Mouse (Mus musculus) myocyte (in vitro differentiated cells): Measurements from ENCODE around the gene Plce1. TPM values are rescaled to one million over a fixed set of nuclear protein-coding genes. Genes with fewer than 3 reads are reported as not detected.

ENCODE experiments used
- H3K27me3 ChIP-seq: one replicate; pipeline ENCODE4 v1.6.1; 2011; ENCODE audit not compliant: control insufficient read depth, insufficient read depth, insufficient read length
- H3K36me3 ChIP-seq: one replicate; pipeline ENCODE4 v1.6.1; 2011; ENCODE audit not compliant: control insufficient read depth, insufficient read depth
- H3K4me2 ChIP-seq: one replicate; pipeline ENCODE4 v1.6.1; 2011; ENCODE audit warnings: low read depth, control low read depth
- H3K4me3 ChIP-seq: one replicate; pipeline ENCODE4 v1.5.1; 2011; ENCODE audit warnings: mild to moderate bottlenecking, control low read depth, moderate library complexity
- H3K79me2 ChIP-seq: one replicate; pipeline ENCODE4 v1.6.1; 2011; ENCODE audit not compliant: control insufficient read depth, insufficient read depth
- H3ac ChIP-seq: one replicate; pipeline ENCODE4 v1.6.1; 2011; ENCODE audit not compliant: control insufficient read depth, insufficient read length
- CEBPB ChIP-seq: IDR thresholded peaks from 2 replicates; pipeline ENCODE4 v1.6.1; 2011; ENCODE audit warnings: mild to moderate bottlenecking, moderate library complexity; ENCODE audit not compliant: poor library complexity, insufficient read depth, severe bottlenecking
- E2F4 ChIP-seq: IDR thresholded peaks from one replicate; pipeline ENCODE4 v1.6.1; 2011; ENCODE audit warnings: mild to moderate bottlenecking, control low read depth, moderate library complexity; ENCODE audit not compliant: insufficient read depth
- MAX ChIP-seq: IDR thresholded peaks from one replicate; pipeline ENCODE4 v1.6.1; 2011; ENCODE audit warnings: low read depth, mild to moderate bottlenecking, control low read depth
- MYOD1 ChIP-seq, 3 experiments: IDR thresholded peaks; one replicate each; pipeline ENCODE4 v1.6.1; 2011; ENCODE audit warnings: control low read depth in 2 of 3, low read depth in 2 of 3, mild to moderate bottlenecking in 2 of 3, moderate library complexity in 1 of 3; ENCODE audit not compliant: insufficient read length in 2 of 3, control insufficient read depth in 1 of 3
- MYOG ChIP-seq, 3 experiments: IDR thresholded peaks; one replicate each; pipeline ENCODE4 v1.6.1; 2011; ENCODE audit warnings: control low read depth in 2 of 3, low read depth in 2 of 3, mild to moderate bottlenecking in 2 of 3; ENCODE audit not compliant: insufficient read length in 2 of 3, control insufficient read depth in 1 of 3, insufficient read depth in 1 of 3
- POLR2A ChIP-seq: IDR thresholded peaks from one replicate; pipeline ENCODE4 v1.6.1; 2011; ENCODE audit warnings: low read depth, mild to moderate bottlenecking, control low read depth, moderate library complexity; ENCODE audit not compliant: insufficient read length
- POLR2AphosphoS2 ChIP-seq: IDR thresholded peaks from one replicate; pipeline ENCODE4 v1.6.1; 2011; ENCODE audit warnings: low read depth, control low read depth; ENCODE audit not compliant: insufficient read length
- REST ChIP-seq: IDR thresholded peaks from one replicate; pipeline ENCODE4 v1.6.1; 2011; ENCODE audit warnings: mild to moderate bottlenecking, control low read depth, moderate library complexity; ENCODE audit not compliant: insufficient read depth, insufficient read length
- SRF ChIP-seq: IDR thresholded peaks from one replicate; pipeline ENCODE4 v1.6.1; 2011; ENCODE audit warnings: low read depth; ENCODE audit not compliant: control insufficient read depth, insufficient read length
- TCF12 ChIP-seq: IDR thresholded peaks from one replicate; pipeline ENCODE4 v1.6.1; 2011; ENCODE audit warnings: mild to moderate bottlenecking, control low read depth; ENCODE audit not compliant: poor library complexity, insufficient read depth, severe bottlenecking
- TCF3 ChIP-seq: IDR thresholded peaks from one replicate; pipeline ENCODE4 v1.6.1; 2011; ENCODE audit warnings: low read depth, control low read depth; ENCODE audit not compliant: insufficient read length
- USF1 ChIP-seq: IDR thresholded peaks from one replicate; pipeline ENCODE4 v1.6.1; 2011; ENCODE audit warnings: low read depth, mild to moderate bottlenecking, control low read depth, moderate library complexity
- polyA plus RNA-seq: library from polyadenylated mRNA; unstranded; fragments of >200 nt; fragmentation: generic; extraction: Trizol; gene quantifications from one replicate; pipeline ENCODE4 v1.2.1, GENCODE M21; 2012; ENCODE audit warnings: missing spikeins

The Plce1 gene
- polyA plus RNA-seq, 1 experiment = 0.01 TPM

DNA sequence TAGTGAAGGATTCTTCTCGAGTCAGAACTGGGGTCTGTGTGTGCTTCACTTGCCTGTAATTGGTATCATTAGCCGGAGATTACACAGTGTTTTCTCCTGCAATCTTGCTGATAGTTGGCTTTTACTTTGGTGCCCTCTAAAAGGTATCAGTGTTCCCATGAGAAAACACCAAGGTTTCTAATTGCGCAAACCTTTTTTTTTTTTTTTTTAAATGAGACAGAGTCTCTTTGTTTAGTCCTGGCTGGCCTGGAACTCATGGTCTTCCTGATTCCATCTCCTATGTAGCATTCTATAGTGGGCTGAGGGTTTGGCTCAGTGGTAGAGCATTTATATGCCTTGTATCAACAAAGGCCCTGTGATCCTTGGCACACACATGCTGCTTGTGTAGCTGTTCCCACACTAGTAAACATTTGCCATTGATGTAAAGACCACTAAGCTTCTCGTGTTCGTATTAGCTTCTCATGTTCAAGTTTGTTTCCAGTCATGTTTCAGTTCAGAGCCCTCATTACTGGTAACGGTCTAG is 265.6 kb downstream of the Plce1 start:
- no peaks in the 10 kb centered on the region for H3K27me3 ChIP-seq
- TF ChIP-seq MYOG (IDR thresholded peaks at IDR 0.05; ENCODE audit: control insufficient read depth in 1 of 3, insufficient read depth in 1 of 3, insufficient read length in 2 of 3, low read depth in 2 of 3) (no peak), USF1 (no peak), POLR2AphosphoS2 (no peak), POLR2A (no peak), REST (no peak), TCF12 (no peak), SRF (no peak), MYOD1 (IDR thresholded peaks at IDR 0.05; ENCODE audit: control insufficient read depth in 1 of 3, insufficient read length in 2 of 3, low read depth in 2 of 3) (no peak), TCF3 (no peak), E2F4 (no peak), CEBPB (no peak), MAX (no peak)
- no peak overlapping the region for H3K4me3 ChIP-seq
- no peaks in the 10 kb centered on the region for H3K36me3 ChIP-seq
- H3ac ChIP-seq = no peak overlapping the region
- H3K79me2 ChIP-seq = no peaks in the 10 kb centered on the region
- no peak overlapping the region for H3K4me2 ChIP-seq

DNA sequence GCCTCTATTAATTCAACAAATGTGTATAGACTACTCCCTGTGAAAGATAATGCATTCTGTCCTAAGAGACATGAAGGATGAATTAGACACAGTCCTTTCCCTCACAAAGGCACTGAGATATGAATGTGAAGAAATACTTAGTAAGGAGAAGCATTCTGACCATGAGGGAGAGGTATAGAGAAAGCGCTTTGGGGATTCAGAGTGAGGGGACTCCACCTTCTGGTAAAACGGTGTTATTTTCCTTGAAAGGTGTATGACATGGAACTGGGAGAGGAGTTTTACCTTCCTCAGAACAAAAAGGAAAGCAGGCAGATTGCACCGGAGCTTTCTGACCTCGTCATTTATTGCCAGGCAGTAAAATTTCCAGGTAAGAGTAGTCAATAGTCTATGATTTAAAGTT is 269.3 kb downstream of the Plce1 start:
- Histone ChIP-seq H3K4me2 (no peak overlapping the region), H3K27me3 (no peaks in the 10 kb centered on the region), H3K36me3 (no peaks in the 10 kb centered on the region), H3K4me3 (no peak overlapping the region), H3ac (no peak overlapping the region), H3K79me2 (no peaks in the 10 kb centered on the region)
- TF ChIP-seq REST (no peak), USF1 (no peak), MAX (no peak), MYOG (IDR thresholded peaks at IDR 0.05; ENCODE audit: control insufficient read depth in 1 of 3, insufficient read depth in 1 of 3, insufficient read length in 2 of 3, low read depth in 2 of 3) (no peak), MYOD1 (IDR thresholded peaks at IDR 0.05; ENCODE audit: control insufficient read depth in 1 of 3, insufficient read length in 2 of 3, low read depth in 2 of 3) (no peak), SRF (no peak), POLR2AphosphoS2 (no peak), E2F4 (no peak), POLR2A (no peak), TCF3 (no peak), TCF12 (no peak)

DNA sequence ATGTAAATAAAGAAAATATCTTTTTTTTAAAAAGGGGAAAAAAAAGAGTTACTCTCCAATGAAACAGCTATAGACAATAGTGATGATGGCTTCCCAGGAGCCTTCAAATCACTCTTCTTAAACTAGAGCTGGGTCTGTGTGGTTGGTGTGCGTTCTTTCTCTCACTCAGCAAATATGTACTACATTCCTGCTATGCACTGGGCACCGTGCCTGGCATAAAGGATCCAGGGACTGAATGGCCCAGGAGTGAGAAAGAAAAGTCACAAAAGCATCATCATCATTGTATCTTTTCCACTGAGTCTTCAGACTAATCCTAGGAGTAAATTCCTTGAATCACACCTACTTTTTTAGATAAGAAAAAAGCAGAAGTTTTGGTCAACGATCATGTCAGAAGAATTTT is 276.3 kb downstream of the Plce1 start:
- Histone ChIP-seq H3ac (no peak overlapping the region), H3K4me3 (no peak overlapping the region), H3K4me2 (no peak overlapping the region), H3K27me3 (peaks cover 7% of the 10 kb centered on the region), H3K36me3 (no peaks in the 10 kb centered on the region), H3K79me2 (no peaks in the 10 kb centered on the region)
- TF ChIP-seq MYOG (IDR thresholded peaks at IDR 0.05; ENCODE audit: control insufficient read depth in 1 of 3, insufficient read depth in 1 of 3, insufficient read length in 2 of 3, low read depth in 2 of 3) = no peak
- TF ChIP-seq POLR2AphosphoS2 = no peak
- no peak for TF ChIP-seq TCF12
- no peak for TF ChIP-seq REST
- no peak for TF ChIP-seq TCF3
- TF ChIP-seq E2F4 = no peak
- TF ChIP-seq SRF = no peak
- TF ChIP-seq USF1 = no peak
- no peak for TF ChIP-seq MYOD1 (IDR thresholded peaks at IDR 0.05; ENCODE audit: control insufficient read depth in 1 of 3, insufficient read length in 2 of 3, low read depth in 2 of 3)
- no peak for TF ChIP-seq POLR2A
- no peak for TF ChIP-seq MAX
- no peak for TF ChIP-seq CEBPB

DNA sequence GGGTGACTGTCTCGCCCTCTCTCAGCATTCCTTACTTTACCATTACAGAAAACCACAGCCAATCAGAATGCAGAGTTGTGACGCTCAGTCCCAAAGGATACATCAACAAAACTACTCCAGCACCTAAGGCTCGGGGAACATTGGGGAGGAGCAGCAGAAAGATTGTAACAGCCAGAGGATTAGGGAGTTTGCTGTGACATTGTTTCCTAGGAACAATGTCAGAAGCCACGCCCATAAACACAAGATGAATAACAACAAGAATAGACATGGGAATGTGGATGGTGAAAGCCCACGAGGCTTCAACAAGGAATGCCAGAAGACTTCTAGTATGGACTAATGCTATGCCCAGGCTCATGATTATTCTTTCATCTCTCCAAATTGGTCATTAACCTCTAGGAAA is 277.1 kb downstream of the Plce1 start:
- TF ChIP-seq POLR2A (no peak), USF1 (no peak), E2F4 (no peak), POLR2AphosphoS2 (no peak), SRF (no peak), TCF3 (no peak), CEBPB (no peak), REST (no peak), TCF12 (no peak), MAX (no peak), MYOG (IDR thresholded peaks at IDR 0.05; ENCODE audit: control insufficient read depth in 1 of 3, insufficient read depth in 1 of 3, insufficient read length in 2 of 3, low read depth in 2 of 3) (no peak), MYOD1 (IDR thresholded peaks at IDR 0.05; ENCODE audit: control insufficient read depth in 1 of 3, insufficient read length in 2 of 3, low read depth in 2 of 3) (no peak)
- peaks cover 7% of the 10 kb centered on the region for H3K27me3 ChIP-seq

More for the DNA sequence above, 277.1 kb downstream of the Plce1 start:
- Histone ChIP-seq H3K79me2 (no peaks in the 10 kb centered on the region), H3K4me2 (no peak overlapping the region), H3K36me3 (no peaks in the 10 kb centered on the region), H3ac (no peak overlapping the region), H3K4me3 (no peak overlapping the region)
